Mouse (Mus musculus) liver, embryonic 14.5 days (tissue): Measurements from ENCODE around the gene Dner.

Experiments
- CTCF ChIP-seq: IDR thresholded peaks from 2 replicates; pipeline ENCODE4 v1.5.1; 2016; ENCODE audit warnings: antibody characterized with exemption, low read depth, control low read depth
- EP300 ChIP-seq: IDR thresholded peaks from 2 replicates; pipeline ENCODE4 v1.6.1; 2016; ENCODE audit warnings: antibody characterized with exemption, low read depth

- TF ChIP-seq CTCF (no peak), EP300 (no peak)
These were observed 13.4 kb upstream of the Dner start for GRCm38 (mm10) chr1:84709406-84709805.
